Mouse (Mus musculus): Measurements from ENCODE around the gene Btg4.

Gene Btg4

DNA sequence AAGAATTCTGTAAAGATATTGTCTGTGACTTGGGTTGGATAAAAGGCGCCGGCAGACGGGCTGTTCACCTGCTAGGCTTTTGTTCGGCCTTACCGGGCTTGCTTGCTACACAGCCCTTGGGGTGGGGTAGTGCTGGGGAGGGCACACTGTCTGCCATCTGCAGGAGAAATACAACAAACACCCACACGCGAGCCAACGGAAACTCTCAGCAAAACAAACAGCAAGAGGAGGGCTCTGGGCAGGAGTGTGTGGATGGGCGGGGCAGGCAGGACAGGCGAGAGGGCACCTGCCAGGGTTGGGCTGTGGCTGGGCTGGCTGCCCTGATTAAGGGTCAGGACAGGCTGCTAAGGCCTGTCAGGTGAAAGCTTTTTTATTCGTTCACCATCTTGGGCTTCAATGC lies 107.3 kb downstream of the Btg4 start:
- DNase-seq, result peak; percentile 56 to 74

DNA sequence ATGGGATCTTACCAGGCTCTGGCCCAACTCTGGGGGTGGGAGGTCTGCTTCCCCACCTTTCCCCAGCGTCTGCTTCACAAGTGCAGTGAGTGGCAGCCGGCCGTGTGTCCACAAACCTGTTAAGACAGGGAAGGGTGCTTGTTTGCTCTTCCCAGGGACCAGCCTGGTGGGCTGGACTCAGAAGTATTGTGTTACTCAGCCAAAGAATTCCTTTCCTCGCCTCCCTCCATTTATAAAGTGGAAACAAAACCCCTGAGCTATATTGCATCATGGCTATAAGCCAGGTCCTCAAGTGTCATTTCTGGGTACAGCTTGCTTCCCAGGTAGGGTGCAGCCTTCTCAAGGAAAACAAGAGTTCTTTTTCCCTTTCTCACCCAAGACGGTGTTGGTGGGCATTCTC lies 108.0 kb downstream of the Btg4 start:
- DNase-seq, result no peak

DNA sequence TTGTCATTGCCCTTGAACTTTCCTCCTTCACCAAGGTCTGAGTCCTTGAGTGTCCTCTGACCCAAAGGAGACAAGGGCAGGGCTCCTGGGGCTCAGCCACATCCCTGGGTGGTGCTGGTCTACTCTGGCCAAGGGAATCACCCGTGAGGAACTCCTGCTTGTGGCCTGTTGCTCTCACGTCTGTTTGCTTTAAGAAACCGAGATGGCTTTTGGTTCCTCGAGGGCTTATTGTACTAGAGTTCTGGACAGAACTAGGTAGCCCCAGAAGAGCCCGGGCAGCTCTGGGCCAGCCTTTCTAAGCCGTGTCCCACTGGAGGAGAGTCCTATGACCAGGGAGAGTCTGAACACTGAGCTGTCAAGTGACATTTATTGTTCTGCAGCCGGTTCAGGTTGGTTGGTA lies 108.4 kb downstream of the Btg4 start:
- no peak for DNase-seq

All from thymus, postnatal 36 days (tissue).